Mouse (Mus musculus): ENCODE results near the gene Fpr1.
A peak's percentile ranks its signal among the peaks of the same experiment; 100 is the strongest.
"Not testable (repeated sequence)": the region's sequence is repeated elsewhere in the genome, so short reads cannot be mapped to it uniquely, and the experiment has no call there.

Gene Fpr1

DNA sequence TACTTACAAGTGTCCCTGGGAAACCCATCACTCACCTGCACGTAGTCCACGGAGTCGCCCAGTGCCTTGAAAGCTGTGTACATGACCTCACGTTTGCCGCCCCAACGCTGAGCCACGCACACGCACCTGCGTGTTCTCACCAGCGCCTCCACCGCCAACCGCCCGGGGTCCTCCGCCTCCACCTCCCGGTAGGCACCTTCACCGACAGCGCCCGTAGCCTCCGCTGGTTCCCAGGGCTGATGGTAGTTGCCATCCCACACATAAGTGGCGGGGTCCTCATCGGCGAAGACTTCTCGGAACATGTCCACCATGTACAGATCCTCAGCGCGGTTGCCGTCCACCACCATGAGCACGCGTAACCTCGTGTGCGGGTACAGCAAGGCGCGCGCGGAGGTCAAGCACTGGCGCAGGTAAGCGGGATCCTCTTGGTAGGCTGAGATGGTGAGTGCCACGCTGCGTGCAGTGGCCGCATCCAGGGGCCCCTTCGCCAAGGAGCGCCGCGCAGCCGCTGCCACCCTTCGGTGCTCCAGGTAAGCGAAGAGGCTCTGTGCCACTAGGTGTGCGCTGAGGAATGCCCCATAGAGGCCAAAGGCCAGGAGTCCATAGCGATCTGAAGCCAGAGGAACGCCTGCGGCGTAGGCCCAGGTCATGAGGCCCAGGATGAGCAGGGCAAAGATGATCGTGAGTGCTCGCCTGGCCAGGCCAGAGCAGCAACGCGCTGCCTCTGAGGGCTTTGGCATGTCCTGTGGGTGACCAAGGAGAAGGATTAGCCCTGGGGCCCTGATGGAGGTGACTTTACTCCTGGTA, 33.6 kb downstream of the Fpr1 start:
- DNase-seq (ENCODE audit: low spot score), result no peak

DNA sequence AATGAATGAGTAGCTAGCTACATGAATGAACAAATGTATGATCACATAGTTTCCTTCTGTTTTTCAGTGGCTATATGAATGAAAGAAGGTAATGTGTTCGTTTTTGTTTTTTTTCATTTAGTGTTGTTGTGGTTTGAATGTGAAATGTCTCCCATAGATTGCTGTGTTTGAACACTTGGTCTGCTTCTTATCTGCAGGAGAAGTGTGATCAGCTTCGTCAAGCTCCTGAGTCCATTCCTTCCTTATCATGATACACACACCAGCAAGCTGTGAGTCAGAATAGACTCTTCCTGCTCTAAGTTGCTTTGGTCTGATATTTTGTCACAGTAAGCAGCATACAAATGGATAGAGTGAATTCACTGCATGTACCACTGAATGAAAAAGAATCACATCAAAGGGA, 34.8 kb downstream of the Fpr1 start:
- DNase-seq (ENCODE audit: low spot score), result no peak

DNA sequence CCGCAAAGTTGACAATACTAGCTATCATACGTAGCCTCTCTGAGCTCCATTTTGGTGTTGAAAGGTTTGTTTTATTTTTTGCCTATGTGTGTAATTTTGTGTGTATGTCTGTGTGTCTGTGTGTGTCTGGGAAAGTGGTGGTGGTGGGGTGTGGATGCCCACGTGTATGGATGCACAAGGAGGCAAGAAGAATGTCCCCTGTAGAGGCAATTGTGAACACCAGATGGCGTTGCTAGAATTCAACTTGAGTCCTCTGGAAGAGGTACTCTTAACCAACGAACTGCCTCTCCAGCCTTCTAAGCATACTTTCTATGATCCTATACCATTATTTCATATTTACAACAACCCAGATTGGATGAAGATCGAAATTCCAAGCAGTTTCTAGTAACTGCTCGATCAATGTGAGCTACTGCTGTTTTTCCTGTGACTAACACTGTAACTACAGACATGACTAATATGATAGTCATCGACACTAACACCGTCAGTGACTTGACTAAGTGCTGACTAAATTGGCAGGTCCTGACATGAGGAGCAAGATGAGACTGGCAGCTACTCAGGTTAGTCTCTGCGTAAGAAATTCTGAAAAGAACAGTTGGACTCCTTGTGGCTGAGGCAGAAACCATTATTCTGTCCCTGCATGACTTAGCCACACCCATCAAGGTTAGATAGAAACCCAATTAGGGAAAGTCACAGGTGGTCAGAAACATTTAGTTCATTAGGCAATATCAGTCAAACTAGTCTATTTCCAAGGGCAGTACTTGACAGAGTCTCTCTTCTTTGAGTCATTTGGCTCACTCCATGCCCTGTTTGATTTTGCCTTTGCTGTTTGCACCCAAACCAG, 38.3 kb downstream of the Fpr1 start:
- DNase-seq (ENCODE audit: low spot score), result no peak

DNA sequence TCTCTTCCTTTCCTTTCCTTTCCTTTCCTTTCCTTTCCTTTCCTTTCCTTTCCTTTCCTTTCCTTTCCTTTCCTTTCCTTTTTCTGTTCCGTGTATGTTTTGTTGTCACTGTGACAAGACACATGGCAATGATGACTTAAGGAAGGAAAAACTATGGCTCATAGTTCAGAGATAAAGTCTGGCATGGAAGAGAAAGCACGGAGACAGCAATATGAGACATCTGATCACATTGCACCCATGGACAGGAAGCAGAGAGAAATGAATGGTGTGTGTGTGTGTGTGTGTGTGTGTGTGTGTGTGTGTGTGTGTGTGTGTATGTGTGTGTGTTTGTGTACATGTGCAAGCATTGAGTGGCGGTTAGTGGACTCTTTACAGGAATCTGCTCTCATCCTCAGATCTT, 39.1 kb downstream of the Fpr1 start:
- not testable (repeated sequence) for DNase-seq (ENCODE audit: low spot score)

DNA sequence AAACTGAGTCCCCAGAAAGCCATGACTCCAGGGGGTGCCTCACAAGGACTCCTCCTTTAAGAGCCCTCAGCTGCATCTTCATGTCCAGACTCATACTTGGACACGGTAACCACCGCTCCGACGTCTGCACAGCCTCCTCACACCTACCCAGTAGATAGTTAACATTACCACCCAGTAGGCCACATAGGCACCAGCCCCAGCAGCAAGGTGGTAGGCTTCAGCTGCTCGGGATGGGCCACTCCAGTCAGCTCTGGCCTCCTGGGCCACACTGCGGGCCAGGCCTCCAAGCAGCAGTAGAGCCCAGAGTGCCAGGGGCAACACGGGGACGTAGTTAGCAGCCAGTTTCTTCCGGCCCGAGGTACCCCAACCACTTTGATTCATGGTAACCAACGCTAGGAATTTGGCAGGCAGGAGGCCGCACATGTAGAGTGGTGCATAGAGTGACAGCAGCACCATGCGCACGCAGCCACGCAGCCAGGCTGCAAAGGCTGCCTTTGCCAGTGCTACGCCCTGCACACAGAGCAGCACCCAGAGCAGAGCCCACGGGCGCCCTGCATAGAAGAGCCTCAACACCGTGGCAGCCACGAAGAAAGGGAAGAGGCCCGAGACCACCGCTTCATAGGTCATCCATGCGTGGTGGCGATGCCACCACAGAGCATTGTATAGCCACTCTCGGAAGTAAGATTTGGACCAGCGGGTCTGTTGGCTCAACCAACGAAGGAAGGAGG, 40.0 kb downstream of the Fpr1 start:
- DNase-seq (ENCODE audit: low spot score), result no peak

DNA sequence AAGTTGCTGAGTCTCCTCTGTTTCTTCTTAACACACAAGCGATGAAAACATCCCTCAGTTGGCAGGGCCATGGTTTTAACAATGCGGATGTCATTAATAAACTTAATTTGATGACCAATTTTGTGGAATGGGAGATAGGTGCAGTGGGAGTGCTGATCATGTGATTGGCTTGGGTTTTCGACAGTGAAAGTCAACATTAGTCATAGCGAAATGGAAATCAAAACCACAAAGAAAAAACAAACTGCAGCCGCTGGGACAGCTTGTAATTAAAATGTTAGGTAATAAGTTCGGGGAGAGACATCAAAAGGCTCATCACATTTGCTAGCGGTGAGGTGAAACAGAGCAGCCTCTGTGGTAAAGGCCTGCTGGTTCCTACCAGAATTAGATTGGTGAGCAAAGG, 42.9 kb downstream of the Fpr1 start:
- DNase-seq (ENCODE audit: low spot score), result no peak

DNA sequence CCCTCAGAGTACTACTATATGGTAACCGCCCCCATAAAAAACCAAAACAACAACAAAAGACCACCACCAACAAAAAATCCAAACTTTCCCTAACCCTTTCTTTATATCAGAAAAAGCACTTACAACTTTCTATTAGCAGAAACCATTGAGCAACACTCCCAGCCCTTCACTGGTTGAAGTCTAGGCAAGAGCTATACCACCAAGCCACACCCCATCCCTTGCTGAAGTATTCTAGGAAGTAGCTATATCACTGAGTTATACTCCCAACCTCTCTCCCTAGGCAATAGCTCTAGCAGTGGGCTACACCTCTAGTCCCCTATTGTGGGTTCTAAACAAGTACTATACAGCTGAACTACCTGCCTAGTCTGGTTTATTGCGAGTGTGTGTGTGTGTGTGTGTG, 44.5 kb downstream of the Fpr1 start:
- no peak for DNase-seq (ENCODE audit: low spot score)

DNA sequence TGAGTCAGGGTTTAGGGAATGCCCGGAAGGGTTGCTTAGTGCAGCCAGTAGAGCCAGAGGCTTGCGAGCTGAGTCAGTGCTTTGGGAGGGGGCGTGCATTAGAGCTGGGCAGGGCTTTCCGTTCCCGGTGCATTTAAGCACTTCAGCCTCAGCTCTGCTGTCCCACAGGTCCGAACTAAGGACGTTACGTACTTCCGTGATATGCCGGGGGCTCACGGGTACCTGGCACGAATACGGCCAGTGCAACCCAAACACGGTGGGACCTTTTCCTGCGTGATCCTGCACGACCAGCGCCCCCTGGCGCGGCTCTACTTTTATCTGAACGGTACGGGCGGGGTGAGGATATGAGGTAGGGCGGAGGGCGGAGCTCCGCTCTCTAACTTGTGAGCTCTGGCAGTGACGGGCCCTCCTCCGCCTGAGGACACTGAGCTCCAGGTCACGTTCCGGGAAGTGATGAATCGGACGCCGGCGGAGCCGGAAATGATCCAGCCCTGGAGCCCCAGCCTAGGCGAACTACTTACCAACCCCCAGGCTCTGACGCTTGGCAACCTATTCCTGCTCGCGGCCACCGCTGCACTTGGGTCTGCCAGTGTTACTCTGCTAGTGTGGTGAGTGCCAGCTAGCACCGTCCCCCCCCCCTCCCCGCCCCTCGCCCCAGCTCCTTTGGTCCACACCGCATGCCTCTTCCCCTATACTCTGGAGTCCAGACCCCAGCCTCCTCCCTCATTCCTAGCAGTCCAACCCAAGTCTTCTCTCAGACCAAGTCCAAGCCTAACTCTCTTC, 45.6 kb downstream of the Fpr1 start:
- DNase-seq (ENCODE audit: low spot score), result peak; percentile 90

DNA sequence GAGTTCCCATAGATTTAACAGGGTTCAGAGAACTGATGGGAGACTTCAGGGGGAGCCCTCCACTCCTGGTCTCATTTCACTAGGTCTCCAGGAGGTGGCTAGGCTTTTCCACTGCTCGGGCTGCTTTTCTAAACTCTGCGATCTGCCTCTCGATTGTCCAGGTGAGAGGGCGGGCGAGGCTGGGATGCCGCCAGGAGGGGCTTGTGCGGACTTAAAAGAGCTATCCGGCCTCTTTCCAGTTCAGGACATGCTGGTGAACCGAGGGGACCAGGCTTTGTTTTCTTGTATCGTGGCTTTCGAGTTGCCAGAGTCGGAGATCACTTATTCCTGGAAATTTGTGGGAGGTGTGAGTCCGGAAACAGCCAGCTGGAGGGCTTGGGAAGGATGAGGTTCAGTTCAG, 46.3 kb downstream of the Fpr1 start:
- DNase-seq (ENCODE audit: low spot score), result peak; percentile 21

DNA sequence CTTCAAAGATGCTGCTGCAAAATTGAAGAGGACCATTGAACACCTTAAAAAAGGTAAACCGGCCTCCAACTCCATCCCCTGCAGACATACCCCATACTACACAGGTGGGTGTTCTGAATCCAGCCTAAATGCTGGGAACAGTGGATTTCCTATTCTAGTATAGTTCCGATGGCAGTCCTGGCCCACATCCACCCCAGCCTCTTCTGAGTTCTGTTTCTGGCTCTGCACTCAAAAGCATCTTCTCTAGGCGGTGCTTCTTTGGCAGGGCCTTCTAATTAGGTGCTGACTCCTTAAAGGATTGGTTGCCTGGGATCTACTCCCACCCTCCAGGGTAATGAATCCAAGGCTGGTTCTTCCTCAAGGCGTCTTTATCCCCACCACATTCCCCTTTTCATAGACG, 47.6 kb downstream of the Fpr1 start:
- no peak for DNase-seq (ENCODE audit: low spot score)

DNA sequence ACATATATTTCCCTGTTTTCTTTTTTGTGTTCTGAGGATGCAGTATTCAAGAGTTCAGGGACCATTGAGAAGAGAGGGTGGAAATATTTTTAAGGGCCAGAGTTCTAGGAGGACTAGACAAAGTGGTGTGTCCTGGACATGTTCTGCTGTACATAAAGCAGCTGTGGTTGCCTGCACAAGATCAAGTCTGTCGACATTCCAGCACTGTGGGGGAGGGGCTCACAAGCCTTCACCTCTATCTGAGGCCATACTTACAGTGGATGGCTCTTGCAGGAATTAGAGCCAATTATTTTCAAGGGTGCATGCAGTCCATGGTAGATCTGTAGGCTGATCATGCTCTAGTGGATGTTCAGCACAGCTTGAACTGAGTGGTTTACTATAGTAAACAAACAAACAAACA, 48.8 kb downstream of the Fpr1 start:
- no peak for DNase-seq (ENCODE audit: low spot score)

DNA sequence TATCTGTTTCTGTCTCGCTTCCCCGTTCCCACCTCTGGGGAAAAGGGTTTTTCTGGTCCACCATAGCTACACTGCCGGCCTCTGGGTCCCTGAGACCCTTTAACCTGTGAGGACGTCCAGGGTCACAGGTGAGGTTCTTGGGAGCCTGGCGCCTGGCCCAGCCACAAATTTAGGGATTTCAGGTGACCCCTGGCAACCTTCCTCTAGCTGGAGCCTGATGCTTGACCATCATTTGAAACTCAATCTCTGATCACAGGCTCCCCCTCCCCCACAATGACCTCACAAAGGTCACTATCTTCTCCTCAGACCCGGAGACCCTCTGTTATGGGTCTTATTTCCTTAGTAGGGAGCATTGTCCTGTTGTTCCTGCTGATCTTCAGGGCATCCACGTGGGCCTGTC, 53.0 kb downstream of the Fpr1 start:
- no peak for DNase-seq (ENCODE audit: low spot score)

DNA sequence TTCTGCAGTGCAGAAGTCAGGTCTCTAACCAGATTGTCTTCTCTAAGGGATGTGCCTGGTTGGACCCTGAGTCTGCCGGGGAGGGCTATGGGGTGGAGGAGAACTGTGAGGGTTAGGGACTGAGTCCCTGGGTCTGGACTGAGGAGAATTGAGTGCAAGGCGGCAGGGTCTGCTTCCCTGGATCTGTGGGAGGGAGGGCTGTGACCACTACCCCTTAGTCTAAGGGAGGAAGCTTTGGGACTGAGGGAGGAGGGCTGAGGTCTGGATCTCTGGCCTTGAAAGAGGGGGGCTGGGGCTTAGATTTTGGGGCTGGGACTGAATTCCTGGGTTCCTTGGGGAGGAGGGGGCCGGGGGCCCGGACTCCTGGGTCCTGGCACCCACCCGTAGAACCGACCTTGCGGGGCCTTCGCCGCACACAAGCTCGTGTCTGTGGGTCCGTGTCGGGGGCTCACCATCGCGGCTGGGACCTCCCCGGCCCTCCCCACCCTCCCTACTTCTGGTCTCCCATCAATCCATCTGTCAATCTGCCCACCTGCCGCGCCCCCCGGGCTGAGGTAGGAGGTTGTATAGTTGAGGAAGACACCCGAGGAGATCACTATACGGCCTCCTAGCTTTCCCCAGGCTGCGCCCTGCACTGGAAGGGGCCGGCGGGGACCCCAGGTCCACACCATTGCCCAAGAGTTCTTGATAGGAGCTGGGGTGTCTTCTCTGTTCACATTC, 53.8 kb downstream of the Fpr1 start:
- DNase-seq (ENCODE audit: low spot score), result no peak

DNA sequence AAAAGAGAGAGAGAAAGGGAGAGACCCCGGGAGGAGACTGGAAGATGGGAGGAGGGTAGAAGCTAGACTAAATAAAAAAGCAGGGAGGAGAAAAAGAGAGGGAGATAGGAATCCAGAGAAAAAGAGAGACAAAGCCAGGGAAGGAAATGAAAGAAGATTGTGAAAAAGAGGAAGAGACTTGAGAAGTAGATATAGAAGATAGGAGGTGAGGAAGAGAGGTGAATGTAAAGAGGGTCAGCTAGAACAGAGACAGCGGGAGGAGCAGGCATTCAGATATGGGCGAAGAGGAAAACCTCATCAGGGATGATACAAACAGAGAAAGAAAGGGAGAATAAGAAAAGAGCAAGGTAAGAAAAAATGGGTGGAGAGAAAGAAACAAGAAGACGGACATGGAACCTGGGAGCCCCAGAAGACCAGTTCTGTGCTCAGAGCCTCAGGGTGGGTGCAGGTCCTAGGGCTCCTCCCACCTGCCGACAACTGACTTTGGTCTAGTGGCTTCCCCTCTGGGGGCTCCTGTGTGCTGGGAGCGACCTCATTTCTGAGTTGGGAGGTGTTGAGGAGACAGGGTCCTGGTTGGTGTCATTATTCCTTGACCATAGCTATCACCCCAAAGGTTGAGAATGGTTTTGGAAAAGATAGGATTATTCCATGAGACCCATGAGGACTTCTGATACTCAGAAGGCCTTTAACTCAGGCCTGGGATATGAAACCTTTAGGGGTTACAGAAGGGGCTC, 54.5 kb downstream of the Fpr1 start:
- no peak for DNase-seq (ENCODE audit: low spot score)

DNA sequence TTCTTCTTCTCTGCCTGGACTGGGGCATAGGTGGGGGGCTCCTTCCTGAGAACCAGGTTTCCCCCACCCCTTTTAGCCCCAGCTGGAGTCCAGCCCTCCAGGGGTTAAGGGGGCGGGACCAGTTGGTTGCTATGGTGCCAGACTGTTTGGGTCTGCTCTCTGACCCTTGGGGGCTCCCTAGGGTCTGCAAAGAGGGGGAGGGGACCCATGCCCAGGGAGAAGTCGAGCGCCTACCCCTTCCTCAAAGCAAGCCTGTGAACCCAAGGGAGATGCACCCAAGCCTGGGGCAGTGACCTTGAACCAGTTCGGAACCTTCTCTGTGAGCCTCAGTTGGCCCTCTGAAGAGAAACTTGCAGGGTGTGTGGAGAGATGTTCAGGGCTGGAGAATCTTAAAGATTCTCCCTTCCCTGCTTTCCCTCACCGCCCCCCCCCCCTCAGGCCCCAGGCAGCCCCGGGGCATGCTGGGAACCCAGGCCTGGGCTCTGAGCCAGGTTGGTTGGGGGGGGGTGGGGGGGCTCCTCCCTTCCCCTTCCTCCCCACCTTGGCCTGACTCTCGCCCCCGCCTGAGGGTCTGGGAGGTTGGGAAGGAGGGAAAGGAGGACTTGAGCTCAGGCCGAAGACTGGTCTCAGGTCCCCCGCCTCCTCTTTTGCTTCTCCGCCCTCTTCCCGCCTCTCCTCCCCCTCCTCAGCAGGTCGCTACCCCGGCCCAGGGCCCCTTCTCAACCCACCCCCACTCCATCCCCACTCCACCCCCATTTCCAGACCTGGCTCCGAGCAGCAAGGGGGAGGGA, 55.4 kb downstream of the Fpr1 start:
- DNase-seq (ENCODE audit: low spot score), result peak; percentile 49

DNA sequence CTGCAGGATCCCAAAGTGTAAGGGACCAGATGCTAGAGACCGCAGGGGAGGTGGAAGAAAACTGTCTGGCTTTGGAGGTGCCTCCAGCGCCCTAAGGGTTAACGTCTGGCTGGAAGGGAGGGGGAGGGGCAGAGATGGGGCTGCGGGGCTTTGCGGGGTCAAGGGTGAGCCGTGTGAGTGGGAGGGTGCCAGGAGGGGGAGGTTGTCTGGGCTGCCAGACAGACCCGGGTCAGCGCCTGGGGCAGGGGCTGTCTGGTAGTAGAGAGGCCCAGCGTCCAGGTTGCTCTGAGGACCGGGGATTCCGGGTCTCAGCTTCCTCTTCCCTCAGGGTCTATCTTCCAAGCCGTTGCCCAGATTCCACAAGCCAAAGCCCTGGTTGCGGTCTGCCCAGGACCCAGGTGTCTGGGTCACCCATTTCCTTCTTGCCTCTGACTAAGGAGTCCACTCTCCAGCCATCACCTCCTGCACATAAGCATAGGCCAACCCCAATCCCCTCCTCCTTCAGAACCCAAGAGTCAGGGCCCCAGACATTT, 56.0 kb downstream of the Fpr1 start:
- peak; percentile 39 for DNase-seq (ENCODE audit: low spot score)

DNA sequence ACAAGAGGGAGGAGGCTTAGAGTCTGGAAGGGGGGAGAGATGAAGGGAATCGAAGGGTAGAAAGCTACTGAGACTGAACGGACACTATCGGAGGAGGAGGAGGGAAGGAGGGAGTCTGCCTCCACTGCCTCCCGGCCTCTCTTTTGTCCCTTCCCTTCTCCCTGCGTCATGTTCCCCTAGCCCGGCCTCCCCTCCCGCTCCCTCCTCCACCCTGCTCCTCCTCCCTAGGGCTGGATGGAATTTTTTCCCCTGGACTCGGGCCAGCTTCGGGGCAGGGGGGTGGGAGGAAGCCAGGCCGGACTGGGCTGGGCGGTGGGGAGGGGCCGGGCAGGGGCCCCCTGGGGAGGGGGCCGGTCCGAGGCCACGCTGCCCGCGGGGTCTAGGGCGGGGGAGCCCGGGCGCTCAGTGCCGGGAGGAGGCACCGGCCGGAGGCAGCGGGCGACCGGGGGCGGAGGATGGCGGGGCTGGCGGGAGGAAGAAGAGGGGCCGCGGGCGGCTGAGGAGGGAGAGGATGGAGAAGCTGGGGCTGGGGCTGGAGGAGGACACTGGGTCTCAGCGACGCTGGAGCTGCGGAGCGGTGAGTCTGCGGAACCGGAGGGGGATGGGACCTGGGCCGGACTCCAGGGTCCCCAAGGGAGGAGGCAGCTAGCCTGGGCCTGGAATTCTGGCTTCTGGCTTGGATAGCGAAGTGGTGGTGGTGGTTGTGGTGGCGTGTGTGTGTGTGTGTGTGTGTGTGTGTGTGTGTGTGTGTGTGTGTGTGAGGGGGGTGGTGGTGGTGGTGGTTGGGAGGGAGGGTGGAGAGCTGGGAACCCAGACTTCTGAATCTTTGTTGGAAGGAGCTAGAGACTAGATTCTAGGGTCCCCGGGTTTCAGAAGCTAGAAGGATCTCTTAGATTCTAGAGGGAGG, 56.7 kb downstream of the Fpr1 start, which contains the start of gene Spaca6:
Gene Spaca6, plus strand, starts transcription at position 408 of the 907 bp plus-strand sequence.
- peak; percentile 95 for DNase-seq (ENCODE audit: low spot score)
